Mouse (Mus musculus): ENCODE data around the gene Ahsa2. TPM values are rescaled to one million over a fixed set of nuclear protein-coding genes. Genes with fewer than 3 reads are reported as not detected.

Ahsa2 gene
- polyA plus RNA-seq, 2 experiments = 73.2 to 77.9 TPM

GRCm38 (mm10) chr11:23498609-23499008, 779 bp upstream of the Ahsa2 start:
- H3K27ac ChIP-seq (replicated peaks; ENCODE audit: low read depth, low read length) = peak overlapping the region; percentile 83; the same call in 1 of the 2 replicates
- ATAC-seq (ENCODE audit: low FRiP score, low read depth) (no peak), DNase-seq (ENCODE audit: low spot score) (no peak)
- 57% methylated on average over 5 of the region's 5 CpGs for WGBS
- no peaks in the 10 kb centered on the region for H3K9me3 ChIP-seq (ENCODE audit: control insufficient read depth, low read length)
- peak overlapping the region; percentile 87 for H3K4me3 ChIP-seq (replicated peaks; ENCODE audit: low read length)
- H3K4me2 ChIP-seq (replicated peaks; ENCODE audit: low read depth, low read length, severe bottlenecking) = peak overlapping the region; percentile 82
- TF ChIP-seq POLR2A (IDR thresholded peaks at IDR 0.05; ENCODE audit: borderline replicate concordance, extremely low read depth, insufficient read depth, insufficient read length) = no peak
- no peaks in the 10 kb centered on the region for H3K27me3 ChIP-seq (ENCODE audit: control insufficient read depth, insufficient read depth, low read length)
- H3K9ac ChIP-seq (ENCODE audit: low read depth, low read length, severe bottlenecking) = no peak overlapping the region
- H3K36me3 ChIP-seq (ENCODE audit: control insufficient read depth, insufficient read depth, low read length) = peaks cover 19% of the 10 kb centered on the region
- peaks cover 9% of the 10 kb centered on the region for H3K4me1 ChIP-seq (ENCODE audit: control insufficient read depth, insufficient read depth, low read length)

GRCm38 (mm10) chr11:23497335-23497717, 504 bp downstream of the Ahsa2 start:
- Histone ChIP-seq H3K36me3 (ENCODE audit: control insufficient read depth, insufficient read depth, low read length) (peaks cover 32% of the 10 kb centered on the region), H3K4me1 (ENCODE audit: control insufficient read depth, insufficient read depth, low read length) (peaks cover 9% of the 10 kb centered on the region), H3K9ac (ENCODE audit: low read depth, low read length, severe bottlenecking) (peak overlapping the region; percentile 95), H3K27ac (replicated peaks; ENCODE audit: low read depth, low read length) (peak overlapping the region; percentile 95), H3K9me3 (ENCODE audit: control insufficient read depth, low read length) (no peaks in the 10 kb centered on the region), H3K27me3 (ENCODE audit: control insufficient read depth, insufficient read depth, low read length) (no peaks in the 10 kb centered on the region), H3K4me2 (replicated peaks; ENCODE audit: low read depth, low read length, severe bottlenecking) (peak overlapping the region; percentile 82), H3K4me3 (replicated peaks; ENCODE audit: low read length) (peak overlapping the region; percentile 87)
- ATAC-seq (ENCODE audit: low FRiP score, low read depth) = peak; percentile 79
- WGBS = 0% methylated on average over 22 of the region's 22 CpGs
- DNase-seq (ENCODE audit: low spot score) = peak; percentile 72
- TF ChIP-seq POLR2A (IDR thresholded peaks at IDR 0.05; ENCODE audit: borderline replicate concordance, extremely low read depth, insufficient read depth, insufficient read length) = 0 out of 2 replicates have a peak, but pooled peaks have one; percentile 36

- Histone ChIP-seq H3K9ac (ENCODE audit: low read depth, low read length, severe bottlenecking) (peak overlapping the region; percentile 95), H3K4me3 (replicated peaks; ENCODE audit: low read length) (peak overlapping the region; percentile 87), H3K4me2 (replicated peaks; ENCODE audit: low read depth, low read length, severe bottlenecking) (peak overlapping the region; percentile 82), H3K27me3 (ENCODE audit: control insufficient read depth, insufficient read depth, low read length) (no peaks in the 10 kb centered on the region), H3K4me1 (ENCODE audit: control insufficient read depth, insufficient read depth, low read length) (peaks cover 9% of the 10 kb centered on the region), H3K9me3 (ENCODE audit: control insufficient read depth, low read length) (no peaks in the 10 kb centered on the region), H3K36me3 (ENCODE audit: control insufficient read depth, insufficient read depth, low read length) (peaks cover 38% of the 10 kb centered on the region), H3K27ac (replicated peaks; ENCODE audit: low read depth, low read length) (no peak overlapping the region)
- ATAC-seq (ENCODE audit: low FRiP score, low read depth) (no peak), DNase-seq (ENCODE audit: low spot score) (no peak)
- 49% methylated on average over 6 of the region's 6 CpGs for WGBS
- no peak for TF ChIP-seq POLR2A (IDR thresholded peaks at IDR 0.05; ENCODE audit: borderline replicate concordance, extremely low read depth, insufficient read depth, insufficient read length)
Measured at GRCm38 (mm10) chr11:23496661-23497060, 1.2 kb downstream of the Ahsa2 start.

GRCm38 (mm10) chr11:23495231-23495630, 2.6 kb downstream of the Ahsa2 start:
- no peaks in the 10 kb centered on the region for H3K9me3 ChIP-seq (ENCODE audit: control insufficient read depth, low read length)
- no peaks in the 10 kb centered on the region for H3K27me3 ChIP-seq (ENCODE audit: control insufficient read depth, insufficient read depth, low read length)
- peaks cover 52% of the 10 kb centered on the region for H3K36me3 ChIP-seq (ENCODE audit: control insufficient read depth, insufficient read depth, low read length)
- H3K4me3 ChIP-seq (replicated peaks; ENCODE audit: low read length) = no peak overlapping the region
- H3K4me1 ChIP-seq (ENCODE audit: control insufficient read depth, insufficient read depth, low read length) = peaks cover 9% of the 10 kb centered on the region
- H3K27ac ChIP-seq (replicated peaks; ENCODE audit: low read depth, low read length) = no peak overlapping the region
- DNase-seq (ENCODE audit: low spot score) = no peak
- ATAC-seq (ENCODE audit: low FRiP score, low read depth) = no peak
- no peak overlapping the region for H3K4me2 ChIP-seq (replicated peaks; ENCODE audit: low read depth, low read length, severe bottlenecking)
- WGBS = 80% methylated on average over 6 of the region's 6 CpGs
- H3K9ac ChIP-seq (ENCODE audit: low read depth, low read length, severe bottlenecking) = no peak overlapping the region
- no peak for TF ChIP-seq POLR2A (IDR thresholded peaks at IDR 0.05; ENCODE audit: borderline replicate concordance, extremely low read depth, insufficient read depth, insufficient read length)

- Histone ChIP-seq H3K4me3 (replicated peaks; ENCODE audit: low read length) (no peak overlapping the region), H3K9me3 (ENCODE audit: control insufficient read depth, low read length) (no peaks in the 10 kb centered on the region), H3K4me1 (ENCODE audit: control insufficient read depth, insufficient read depth, low read length) (peaks cover 9% of the 10 kb centered on the region), H3K36me3 (ENCODE audit: control insufficient read depth, insufficient read depth, low read length) (peaks cover 82% of the 10 kb centered on the region), H3K27me3 (ENCODE audit: control insufficient read depth, insufficient read depth, low read length) (no peaks in the 10 kb centered on the region), H3K27ac (replicated peaks; ENCODE audit: low read depth, low read length) (no peak overlapping the region), H3K4me2 (replicated peaks; ENCODE audit: low read depth, low read length, severe bottlenecking) (no peak overlapping the region), H3K9ac (ENCODE audit: low read depth, low read length, severe bottlenecking) (no peak overlapping the region)
- TF ChIP-seq POLR2A (IDR thresholded peaks at IDR 0.05; ENCODE audit: borderline replicate concordance, extremely low read depth, insufficient read depth, insufficient read length) = no peak
- no peak for ATAC-seq (ENCODE audit: low FRiP score, low read depth)
- DNase-seq (ENCODE audit: low spot score) = no peak
- 83% methylated on average over 4 of the region's 4 CpGs for WGBS
Measured at GRCm38 (mm10) chr11:23492048-23492790, 5.6 kb downstream of the Ahsa2 start.

All from limb, embryonic 14.5 days (tissue).